In the genomic region with DNA sequence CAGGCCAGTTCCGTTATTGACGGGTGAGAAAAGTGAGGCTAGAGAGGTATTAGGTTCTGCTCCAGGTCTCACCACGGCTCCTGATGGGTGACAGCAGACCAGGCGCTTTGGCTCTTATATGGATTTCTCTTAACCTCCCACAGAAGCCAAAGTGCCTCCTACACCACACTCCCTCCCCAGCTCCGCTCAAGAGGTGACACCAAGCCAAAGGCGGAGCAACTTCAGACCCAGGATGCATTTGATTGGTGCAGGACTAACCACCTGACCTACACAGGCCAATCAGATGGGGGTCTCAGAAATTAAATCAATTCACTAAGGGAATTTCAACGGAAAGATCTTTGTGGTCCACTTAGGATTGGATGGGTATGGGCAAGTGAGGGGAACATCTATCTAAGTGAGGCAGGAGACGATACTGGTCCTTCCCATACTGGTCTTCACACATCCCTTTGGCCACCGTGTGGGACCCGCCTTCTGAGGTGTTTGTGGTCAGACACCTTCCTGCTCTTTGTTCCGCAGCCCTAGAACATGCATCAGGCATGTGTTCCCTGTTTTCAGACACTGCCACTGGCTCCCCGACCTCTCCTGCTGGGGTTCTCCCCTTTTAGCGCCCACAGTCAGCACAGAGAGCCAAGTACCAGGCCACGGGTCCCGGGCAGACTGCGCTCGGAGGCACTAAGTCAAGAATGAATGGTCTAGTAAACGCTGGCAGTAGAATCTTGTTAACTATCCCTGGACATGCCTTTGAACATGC, we compare ENCODE assay signal across 13 mouse cellular contexts.
"Had no signal": no experiment of that assay in that cellular context is flagged by ENCODE, and none has a peak within 500 bp of the region (broad histone marks: within the 10 kb centered on the region; RNA-seq: fewer than 3 reads in every experiment).

No protein-coding gene starts in this region.

- DNase-seq: kidney, postnatal 10 days; kidney, postnatal 4 days; left cerebral cortex, postnatal 4 days; lung, adult 2 months; lung, postnatal 36 days; right cerebral cortex, postnatal 4 days; spleen, adult 18-20 months; thymus, postnatal 36 days had no signal

- H3K27me3 ChIP-seq: liver, embryonic 15.5 days; midbrain, embryonic 15.5 days; neural tube, embryonic 12.5 days had no signal

- H3K4me1 ChIP-seq: midbrain, embryonic 15.5 days; neural tube, embryonic 12.5 days had no signal

- H3K36me3 ChIP-seq: liver, embryonic 15.5 days; midbrain, embryonic 15.5 days; neural tube, embryonic 12.5 days had no signal

- H3K4me3 ChIP-seq: layer of hippocampus, adult 2 months; liver, embryonic 15.5 days; midbrain, embryonic 15.5 days; neural tube, embryonic 12.5 days had no signal

- ATAC-seq: lung, postnatal 0 days; midbrain, embryonic 15.5 days had no signal

- H3K27ac ChIP-seq: layer of hippocampus, adult 2 months; liver, embryonic 15.5 days; midbrain, embryonic 15.5 days; neural tube, embryonic 12.5 days had no signal
